Mouse (Mus musculus): ENCODE measurements around the gene Hmcn1.

GRCm38 (mm10) chr1:150759476-150760079, 233.7 kb downstream of the Hmcn1 start:
- no peak for TF ChIP-seq CTCF (IDR thresholded peaks at IDR 0.05; ENCODE audit: low read depth, low read length)
- TF ChIP-seq POLR2A (IDR thresholded peaks at IDR 0.05; ENCODE audit: extremely low read depth, insufficient read depth, low read length) = no peak
